Mouse (Mus musculus) heart, adult 8-10 months (tissue): ENCODE data around the gene Zbed5. TPM values are rescaled to one million over a fixed set of nuclear protein-coding genes. Genes with fewer than 3 reads are reported as not detected.
"Not testable (repeated sequence)": the region's sequence is repeated elsewhere in the genome, so short reads cannot be mapped to it uniquely, and the experiment has no call there.

Experiments used
- DNase-seq: peaks from one replicate; pipeline ENCODE4 v3.0.0; 2022; ENCODE audit warnings: low spot score
- total RNA-seq, 4 experiments: library from RNA; stranded (reverse); gene quantifications; 2 replicates each; pipeline ENCODE4 v1.2.4; 2022

Gene Zbed5
- under 1 TPM; 0.19 to 0.47 (median 0.39) TPM for total RNA-seq

- peak; percentile 93 for DNase-seq
These were observed at the start of gene Zbed5 for GRCm38 (mm10) chr5:129895198-129896088. TSS of gene Zbed5 (plus strand) at chr5:129895723.

GRCm38 (mm10) chr5:129846752-129847557 is 48.6 kb upstream of the Zbed5 start, which contains the start of gene Sumf2:
TSS of gene Sumf2 (plus strand) at chr5:129846986.
- peak; percentile 96 for DNase-seq

- DNase-seq, result no peak
These were observed 48.0 kb upstream of the Zbed5 start for GRCm38 (mm10) chr5:129847558-129847820.

DNA sequence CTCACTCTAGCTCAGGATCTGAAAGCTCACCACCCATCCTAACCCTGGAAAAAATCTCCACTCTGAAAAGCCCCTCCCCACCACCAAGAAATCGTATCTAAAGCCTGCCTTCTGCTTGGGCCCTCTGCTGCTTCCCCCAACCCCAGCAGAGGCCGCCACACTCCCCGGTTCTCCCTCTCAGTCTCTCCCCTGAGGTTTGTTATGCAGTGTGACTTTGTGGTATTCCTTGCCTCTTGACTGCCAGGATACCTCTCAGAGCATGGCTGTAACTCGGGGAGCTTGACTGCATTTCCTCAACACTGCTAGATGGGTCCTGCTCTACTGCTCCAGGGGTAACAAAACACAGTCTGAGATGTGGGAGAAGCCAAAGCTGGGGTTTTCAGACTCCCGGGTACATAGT is 40.4 kb upstream of the Zbed5 start:
- DNase-seq, result no peak

DNA sequence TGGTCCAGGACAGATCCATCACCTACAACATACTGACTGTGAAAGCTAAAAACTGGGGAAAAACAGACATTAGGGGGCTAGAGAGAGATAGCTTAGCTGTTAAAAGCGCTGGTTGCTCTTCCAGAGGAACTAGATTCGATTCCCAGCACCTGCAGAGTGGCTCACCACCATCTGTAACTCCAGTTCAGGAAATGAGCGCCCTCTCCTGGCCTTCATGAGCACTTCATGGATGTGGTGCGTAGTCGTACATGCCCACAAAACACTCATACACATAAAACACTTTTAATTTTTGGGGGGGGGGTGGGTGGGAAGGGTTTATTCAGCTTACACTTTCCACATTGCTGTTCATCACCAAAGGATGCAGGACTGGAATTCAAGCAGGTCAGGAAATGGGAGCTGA is 39.1 kb upstream of the Zbed5 start:
- DNase-seq, result no peak

DNA sequence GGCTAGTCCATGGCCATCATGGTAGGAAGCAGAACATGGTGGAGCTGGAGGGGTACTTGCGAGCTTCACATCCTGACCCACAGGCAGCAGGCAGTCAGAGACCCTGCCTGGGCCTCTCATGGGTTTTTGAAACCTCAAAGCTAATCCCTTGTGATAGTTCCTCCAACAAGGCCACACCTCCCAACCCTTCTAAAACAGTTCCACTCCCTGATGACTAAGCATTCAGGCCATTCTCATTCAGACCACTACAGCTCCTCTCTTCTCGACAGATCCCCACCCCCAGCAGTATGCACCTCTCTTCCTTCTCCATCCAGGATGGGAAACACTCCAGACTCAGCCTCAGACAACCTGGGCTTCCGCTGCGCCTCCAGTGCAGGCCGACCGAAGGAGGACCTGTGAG is 33.2 kb upstream of the Zbed5 start:
- DNase-seq, result no peak

DNA sequence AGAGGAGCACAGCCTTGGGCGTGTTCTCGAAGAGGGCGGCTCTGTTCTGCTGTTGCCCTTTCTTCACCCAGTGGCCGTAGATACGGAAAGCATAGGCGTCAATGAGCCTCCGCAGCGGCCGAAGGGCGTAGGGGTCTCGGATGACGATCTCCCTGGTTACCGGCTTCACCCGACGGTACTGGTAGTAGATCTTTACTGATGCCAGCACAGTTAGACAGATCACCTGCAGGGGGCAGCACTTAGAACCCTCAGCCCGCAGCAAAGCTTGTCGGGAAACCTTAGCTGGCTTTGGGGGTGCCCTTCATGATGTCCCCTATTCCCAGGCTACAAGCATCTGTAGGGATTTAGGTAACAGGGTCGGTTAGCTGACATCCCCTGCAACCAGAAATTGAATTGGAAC is 31.1 kb upstream of the Zbed5 start:
- no peak for DNase-seq

DNA sequence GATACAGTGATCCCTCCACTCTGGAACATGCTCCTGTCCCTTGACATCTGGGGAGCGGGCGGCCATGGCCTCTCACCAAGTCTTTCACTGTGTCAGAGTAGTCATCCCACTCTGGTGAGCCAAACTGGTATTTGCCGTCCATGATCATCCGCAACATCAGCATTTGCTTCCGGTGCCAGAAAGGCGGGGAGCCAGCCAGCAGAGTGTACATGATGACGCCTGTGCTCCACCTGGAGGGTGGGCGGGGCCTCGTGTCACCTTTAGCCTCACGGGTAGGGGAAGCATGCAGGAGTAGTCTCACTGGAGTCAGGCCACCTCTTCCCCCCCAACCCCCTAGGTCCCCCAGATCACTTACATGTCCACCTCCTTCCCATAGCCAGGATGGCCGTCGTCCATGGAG is 29.7 kb upstream of the Zbed5 start:
- no peak for DNase-seq

DNA sequence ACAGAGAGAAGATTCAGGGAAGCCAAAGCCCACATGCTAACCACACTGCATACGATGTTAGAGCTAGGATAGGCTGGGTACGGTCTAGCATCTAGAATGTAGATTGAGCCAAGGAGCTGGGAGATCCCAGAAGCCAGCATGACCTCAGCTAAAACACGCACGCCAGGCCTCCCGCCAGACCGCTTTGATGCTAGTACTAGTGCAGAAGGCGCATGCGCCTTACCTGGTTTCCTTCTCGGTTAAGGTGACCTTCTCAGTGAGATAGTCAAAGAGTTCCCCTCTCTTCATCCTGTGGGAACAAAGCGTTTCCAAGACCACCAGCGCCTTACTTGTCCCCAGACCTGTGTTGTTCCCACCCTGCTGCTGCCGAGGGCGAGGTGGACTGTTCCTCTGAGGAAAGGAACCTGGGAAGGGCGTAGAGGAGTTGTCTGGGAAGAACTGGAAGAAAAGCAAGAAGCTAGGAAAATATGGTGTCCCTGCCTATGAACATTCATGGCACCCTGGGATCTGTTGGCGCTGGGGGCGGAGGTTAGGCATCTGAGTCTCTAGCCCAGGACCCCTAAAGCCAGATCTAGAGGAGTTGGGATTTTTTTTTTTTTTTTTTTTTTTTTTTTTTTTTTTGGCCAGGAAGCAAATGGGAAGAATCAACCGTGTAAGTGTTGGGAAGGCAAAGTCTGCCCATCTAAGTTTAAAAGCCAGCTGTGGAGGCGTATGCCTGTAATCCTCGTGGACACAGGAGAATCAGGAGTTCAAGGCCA is 26.1 kb upstream of the Zbed5 start:
- no peak for DNase-seq

GRCm38 (mm10) chr5:129871238-129871637 is 24.3 kb upstream of the Zbed5 start:
- DNase-seq, result no peak

GRCm38 (mm10) chr5:129873942-129874341 is 21.6 kb upstream of the Zbed5 start:
- no peak for DNase-seq

GRCm38 (mm10) chr5:129875098-129875497 is 20.4 kb upstream of the Zbed5 start:
- no peak for DNase-seq

- peak; percentile 47 for DNase-seq
These were observed 17.6 kb upstream of the Zbed5 start for GRCm38 (mm10) chr5:129877731-129878455.

GRCm38 (mm10) chr5:129878946-129879345 is 16.6 kb upstream of the Zbed5 start:
- DNase-seq, result peak; percentile 72

DNA sequence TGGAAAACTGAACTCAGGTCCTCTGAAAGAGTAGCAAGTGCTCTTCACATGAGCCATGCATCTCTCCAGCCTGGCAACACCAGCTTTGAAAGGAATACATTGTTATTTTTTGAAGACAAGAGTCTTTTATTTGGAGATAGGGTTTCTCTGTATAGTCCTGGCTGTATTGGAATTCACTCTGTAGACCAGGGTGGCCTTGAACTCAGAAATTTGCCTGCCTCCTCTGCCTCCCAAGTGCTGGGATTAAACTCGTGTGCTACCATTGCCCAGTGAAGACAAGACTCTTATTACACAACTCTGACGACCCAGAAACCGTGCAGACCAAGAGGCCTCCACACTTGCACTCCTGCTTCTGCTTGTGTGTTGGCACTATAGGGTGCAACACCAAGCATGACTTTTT is 15.6 kb upstream of the Zbed5 start:
- DNase-seq, result no peak

DNA sequence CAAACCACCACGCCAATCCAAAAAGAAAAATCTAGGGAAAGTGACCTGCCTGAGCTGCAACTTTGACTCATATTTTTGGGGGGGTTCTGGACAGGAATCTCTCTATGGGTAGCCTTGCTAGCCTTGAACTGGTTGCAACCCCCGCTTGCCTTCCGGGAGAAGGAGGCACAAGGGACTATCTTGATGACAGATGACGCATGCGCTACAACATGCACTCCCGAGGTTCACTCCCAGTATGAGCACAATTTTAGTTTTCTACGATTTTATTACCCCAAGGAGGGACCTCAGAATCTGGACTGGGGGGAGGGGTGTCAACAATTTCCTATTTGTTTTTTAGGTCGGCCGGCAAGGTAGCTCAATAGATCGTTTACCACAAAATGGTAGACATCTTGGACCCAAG is 9.3 kb upstream of the Zbed5 start:
- no peak for DNase-seq

DNA sequence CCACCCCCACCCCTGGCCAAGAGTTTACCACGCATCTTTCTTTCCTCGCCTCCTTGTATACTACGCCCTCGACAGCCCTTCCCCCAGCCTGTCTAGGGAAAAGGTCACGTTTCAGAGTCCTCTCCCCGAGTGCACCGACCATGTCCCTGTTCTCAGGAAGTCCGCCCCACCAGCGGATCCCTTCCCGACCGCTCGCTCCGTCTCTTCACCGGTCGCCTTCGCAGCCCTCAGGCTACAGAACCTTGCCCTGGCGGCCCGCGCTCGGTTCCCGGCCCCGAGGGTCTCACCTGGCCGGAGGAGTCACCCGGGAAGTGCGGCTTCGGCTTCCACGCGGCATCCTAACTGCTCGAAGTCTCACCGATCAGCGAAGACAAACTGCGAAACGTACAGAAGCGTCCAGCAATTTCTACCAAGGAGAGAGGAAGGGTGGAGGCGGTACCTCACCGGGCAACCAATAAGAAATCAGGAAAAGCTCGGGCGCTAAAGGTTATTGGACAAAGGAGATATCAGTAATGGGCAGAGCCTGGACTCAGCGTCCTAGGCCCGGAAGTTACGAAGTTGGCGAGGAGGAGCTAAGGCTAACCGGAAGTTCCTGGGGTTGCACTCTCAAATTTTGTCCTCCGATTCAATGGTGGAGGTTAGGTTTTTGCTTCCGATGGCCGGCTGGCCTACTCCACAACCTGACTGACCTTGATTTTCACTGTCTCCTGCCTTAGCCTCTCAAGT is 8.4 kb upstream of the Zbed5 start, which contains the start of gene Chchd2:
TSS of gene Chchd2 (minus strand) at position 560 of the 726 bp plus-strand sequence.
- DNase-seq, result peak; percentile 99

GRCm38 (mm10) chr5:129890390-129890789 is 5.1 kb upstream of the Zbed5 start:
- not testable (repeated sequence) for DNase-seq

GRCm38 (mm10) chr5:129898449-129898848 is 2.9 kb downstream of the Zbed5 start, which contains the start of gene Phkg1:
TSS of gene Phkg1 (minus strand) at chr5:129898549.
- DNase-seq, result no peak

- no peak for DNase-seq
These were observed 12.3 kb downstream of the Zbed5 start for GRCm38 (mm10) chr5:129907775-129908174.
